Mouse (Mus musculus) small intestine, adult 2 months (tissue): ENCODE measurements at regions not wholly inside any gene's neighbourhood (a gene's known extent, or its start where the extent isn't known, plus 50 kb on each side); places are given as distances from the start of the nearest gene placed in this dataset.
"Not testable (repeated sequence)": the region's sequence is repeated elsewhere in the genome, so short reads cannot be mapped to it uniquely, and the experiment has no call there.

ENCODE experiments used
- H3K27ac ChIP-seq: fragments of 200-500 bp; 2 replicates; pipeline ENCODE4 v1.5.1; 2012; ENCODE audit warnings: low read depth, low read length, control low read depth, inconsistent platforms; ENCODE audit not compliant: insufficient read depth
- H3K27me3 ChIP-seq: fragments of 200-500 bp; 2 replicates; pipeline ENCODE4 v1.6.1; 2012; ENCODE audit warnings: mild to moderate bottlenecking, moderate library complexity, low read length, inconsistent platforms; ENCODE audit not compliant: control insufficient read depth, insufficient read depth
- H3K36me3 ChIP-seq: fragments of 200-500 bp; 2 replicates; pipeline ENCODE4 v1.6.1; 2012; ENCODE audit warnings: mild to moderate bottlenecking, low read length, control low read depth, inconsistent platforms; ENCODE audit not compliant: control insufficient read depth, insufficient read depth
- H3K4me1 ChIP-seq: fragments of 200-500 bp; 2 replicates; pipeline ENCODE4 v1.6.1; 2012; ENCODE audit warnings: low read length, inconsistent platforms, mixed read lengths; ENCODE audit not compliant: control insufficient read depth, insufficient read depth, insufficient read length
- H3K4me3 ChIP-seq: fragments of 200-500 bp; 2 replicates; pipeline ENCODE4 v1.5.1; 2012; ENCODE audit warnings: low read depth, mild to moderate bottlenecking, control low read depth, inconsistent platforms, low read length, moderate library complexity
- CTCF ChIP-seq: fragments of 200-500 bp; IDR thresholded peaks from 2 replicates; pipeline ENCODE4 v1.5.1; 2012; ENCODE audit warnings: low read depth, mild to moderate bottlenecking, control low read depth, inconsistent platforms, low read length, moderate library complexity, mixed read lengths; ENCODE audit not compliant: insufficient replicate concordance, insufficient read length; ENCODE audit errors: extremely low read depth
- POLR2A ChIP-seq: fragments of 200-500 bp; IDR thresholded peaks from 2 replicates; pipeline ENCODE4 v1.6.1; 2012; ENCODE audit warnings: low read depth, mild to moderate bottlenecking, control low read depth, inconsistent platforms, low read length, moderate library complexity
- WGBS: fragments of 180-500 bp; shearing (Covaris S2); methylation state at CpG from one replicate; pipeline ENCODE4 v1.1.7; 2018; 5-methylcytosine and 5-hydroxymethylcytosine counted together

- no peak overlapping the region for H3K27ac ChIP-seq
- H3K36me3 ChIP-seq = no peaks in the 10 kb centered on the region
- TF ChIP-seq CTCF (no peak), POLR2A (no peak)
- WGBS = 3% methylated on average over 56 of the region's 56 CpGs
- peaks cover 29% of the 10 kb centered on the region for H3K27me3 ChIP-seq
- no peaks in the 10 kb centered on the region for H3K4me1 ChIP-seq
- peak overlapping the region; percentile 4; the same call in 1 of the 2 replicates for H3K4me3 ChIP-seq
These were observed 124.4 kb downstream of the Melk start for GRCm38 (mm10) chr4:44424831-44425704.

GRCm38 (mm10) chr4:44434593-44434992 is 133.9 kb downstream of the Melk start:
- H3K27ac ChIP-seq = no peak overlapping the region
- no peaks in the 10 kb centered on the region for H3K27me3 ChIP-seq
- TF ChIP-seq CTCF (no peak), POLR2A (no peak)
- H3K4me3 ChIP-seq = no peak overlapping the region
- WGBS = 26% methylated on average over 9 of the region's 9 CpGs
- H3K4me1 ChIP-seq = no peaks in the 10 kb centered on the region
- no peaks in the 10 kb centered on the region for H3K36me3 ChIP-seq

- H3K4me3 ChIP-seq = no peak overlapping the region
- no peaks in the 10 kb centered on the region for H3K36me3 ChIP-seq
- no peaks in the 10 kb centered on the region for H3K27me3 ChIP-seq
- TF ChIP-seq CTCF = no peak
- no peak for TF ChIP-seq POLR2A
- 44% methylated on average over 4 of the region's 4 CpGs for WGBS
- H3K4me1 ChIP-seq = no peaks in the 10 kb centered on the region
- H3K27ac ChIP-seq = no peak overlapping the region
These were observed 144.8 kb downstream of the Melk start for GRCm38 (mm10) chr4:44445511-44445910.

- Histone ChIP-seq H3K4me3 (no peak overlapping the region), H3K4me1 (no peaks in the 10 kb centered on the region), H3K36me3 (no peaks in the 10 kb centered on the region), H3K27me3 (no peaks in the 10 kb centered on the region), H3K27ac (no peak overlapping the region)
- 75% methylated on average over 10 of the region's 10 CpGs for WGBS
- TF ChIP-seq POLR2A (no peak), CTCF (no peak)
These were observed 150.3 kb downstream of the Melk start for GRCm38 (mm10) chr4:44450881-44451532.

GRCm38 (mm10) chr4:44452043-44452618 is 151.5 kb downstream of the Melk start:
- Histone ChIP-seq H3K27me3 (no peaks in the 10 kb centered on the region), H3K4me3 (no peak overlapping the region), H3K36me3 (no peaks in the 10 kb centered on the region), H3K27ac (no peak overlapping the region), H3K4me1 (no peaks in the 10 kb centered on the region)
- TF ChIP-seq POLR2A (no peak), CTCF (no peak)
- WGBS = 44% methylated on average over 8 of the region's 8 CpGs

GRCm38 (mm10) chr4:44453552-44453951 is 152.9 kb downstream of the Melk start:
- TF ChIP-seq POLR2A (no peak), CTCF (no peak)
- no peak overlapping the region for H3K27ac ChIP-seq
- no peaks in the 10 kb centered on the region for H3K4me1 ChIP-seq
- no peaks in the 10 kb centered on the region for H3K36me3 ChIP-seq
- H3K27me3 ChIP-seq = no peaks in the 10 kb centered on the region
- 88% methylated on average over 11 of the region's 11 CpGs for WGBS
- H3K4me3 ChIP-seq = no peak overlapping the region

- H3K27ac ChIP-seq = no peak overlapping the region
- no peak for TF ChIP-seq POLR2A
- no peak for TF ChIP-seq CTCF
These were observed 155.2 kb downstream of the Melk start for GRCm38 (mm10) chr4:44455851-44456250.

GRCm38 (mm10) chr4:44473511-44473910 is 172.8 kb downstream of the Melk start:
- not testable (repeated sequence) for H3K36me3 ChIP-seq, H3K4me3 ChIP-seq, H3K27ac ChIP-seq, H3K27me3 ChIP-seq, H3K4me1 ChIP-seq
- WGBS = 87% methylated on average over 21 of the region's 21 CpGs

More at GRCm38 (mm10) chr4:44455851-44456250, 155.2 kb downstream of the Melk start:
- WGBS = 73% methylated on average over 2 of the region's 2 CpGs
- Histone ChIP-seq H3K27me3 (no peaks in the 10 kb centered on the region), H3K4me3 (no peak overlapping the region), H3K36me3 (no peaks in the 10 kb centered on the region), H3K4me1 (no peaks in the 10 kb centered on the region)
